Mouse (Mus musculus): ENCODE measurements around the gene Tmem209. TPM values are rescaled to one million over a fixed set of nuclear protein-coding genes. Genes with fewer than 3 reads are reported as not detected.

Gene Tmem209
- total RNA-seq (2023) = 34.3 TPM

GRCm38 (mm10) chr6:30509265-30510239 is at the start of gene Tmem209, which contains the start of gene Ssmem1:
TSS of gene Tmem209 (minus strand) at chr6:30509783.
TSS of gene Ssmem1 (plus strand) at chr6:30509849.

GRCm38 (mm10) chr6:30541009-30541799 is 31.6 kb upstream of the Tmem209 start, which contains the start of gene Cpa2:
TSS of gene Cpa2 (plus strand) at chr6:30541582.

Other genes with a start within 250 kb of the Tmem209 start
- 136 TPM for gene Ube2h, start 205.2 kb downstream of the Tmem209 start, total RNA-seq (2023)
- gene Zc3hc1, start 118.8 kb downstream of the Tmem209 start, total RNA-seq (2023) = 40.8 TPM
- gene Klhdc10, start 107.9 kb downstream of the Tmem209 start, total RNA-seq (2023) = 18.9 TPM
- 0.85 TPM for gene Ssmem1, start 66 bp upstream of the Tmem209 start, total RNA-seq (2023)
- gene Cpa2, start 31.8 kb upstream of the Tmem209 start, total RNA-seq (2023) = not detected
- gene Cpa4, start 58.6 kb upstream of the Tmem209 start, total RNA-seq (2023) = not detected
- gene Cpa5, start 101.2 kb upstream of the Tmem209 start, total RNA-seq (2023) = not detected
- gene Cpa1, start 129.4 kb upstream of the Tmem209 start, total RNA-seq (2023) = 0.35 TPM
- 6.1 TPM for gene Cep41, start 184.0 kb upstream of the Tmem209 start, total RNA-seq (2023)
- 0.23 TPM for gene Mest, start 213.8 kb upstream of the Tmem209 start, total RNA-seq (2023)

Data from CD4-positive naive resting alpha-beta T cell, adult 76 days (primary cell).